Mouse (Mus musculus) heart, adult 18-20 months (tissue): ENCODE data around the gene Cdon. TPM values are rescaled to one million over a fixed set of nuclear protein-coding genes. Genes with fewer than 3 reads are reported as not detected.

ENCODE experiments used
- DNase-seq, 2 experiments: peaks; one replicate each; pipeline ENCODE4 v3.0.0; 2021 to 2022; ENCODE audit warnings: mixed read lengths in 1 of 2
- total RNA-seq, 2 experiments: library from RNA; stranded (reverse); gene quantifications; 2 replicates each; pipeline ENCODE4 v1.2.3; 2021

Gene Cdon
- total RNA-seq, 2 experiments from 2014 or later = 9.0 to 9.2 TPM

DNA sequence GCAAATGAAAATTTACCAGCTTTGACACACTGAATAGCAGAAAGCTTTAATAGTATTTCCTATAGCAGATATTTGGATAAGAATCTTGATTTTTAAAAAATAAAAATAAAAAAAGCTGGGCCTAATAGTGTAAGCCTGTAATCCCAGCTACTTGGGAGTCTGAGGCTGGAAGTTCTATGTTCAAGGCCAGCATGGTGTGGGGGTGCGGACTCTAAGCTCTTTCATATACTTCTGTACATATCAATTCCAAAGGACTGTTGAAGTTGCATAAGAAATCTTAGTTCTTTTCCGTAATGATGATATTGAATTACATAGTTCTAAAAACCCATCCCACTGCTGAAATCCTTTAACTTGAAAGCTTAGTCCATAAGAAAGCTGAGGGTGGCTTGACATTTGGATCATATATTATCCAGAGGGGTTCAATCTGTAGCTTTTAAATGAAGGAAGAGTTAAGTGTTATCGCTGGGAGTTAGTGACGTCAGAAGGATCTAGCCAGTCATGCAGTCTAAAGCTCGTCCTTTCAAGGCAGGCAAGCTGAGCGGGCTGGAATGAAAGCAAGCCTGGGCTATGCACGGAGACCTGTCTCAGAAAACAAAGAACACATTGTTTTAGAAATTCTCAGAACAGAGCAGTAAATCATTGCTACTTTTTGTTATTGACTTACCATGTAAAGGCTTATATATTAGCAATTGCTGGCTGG lies 72.3 kb downstream of the Cdon start:
- no peak for DNase-seq

DNA sequence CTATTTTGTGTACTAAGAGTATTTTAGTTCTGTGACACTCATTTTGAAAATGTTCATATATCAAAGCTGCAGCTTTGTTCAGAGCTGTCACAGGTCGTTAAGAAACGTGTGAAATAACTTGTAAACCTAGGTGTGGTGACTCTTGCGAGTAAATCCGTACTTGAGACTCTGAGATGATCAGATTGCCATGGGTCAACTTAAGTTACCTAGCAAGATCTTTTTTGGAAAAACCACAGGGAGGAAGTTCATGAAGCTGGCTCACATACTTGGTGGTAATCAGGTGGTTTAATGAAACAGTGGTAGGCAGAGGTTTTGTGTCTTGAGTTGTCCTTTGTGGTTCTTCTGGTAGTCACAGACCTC lies 72.8 kb downstream of the Cdon start:
- no peak for DNase-seq

- DNase-seq = no peak
These were observed 74.0 kb downstream of the Cdon start for GRCm38 (mm10) chr9:35494937-35495336.

GRCm38 (mm10) chr9:35495471-35495870 lies 74.5 kb downstream of the Cdon start:
- no peak for DNase-seq

GRCm38 (mm10) chr9:35499946-35500345 lies 79.0 kb downstream of the Cdon start:
- no peak for DNase-seq

GRCm38 (mm10) chr9:35502361-35503000 lies 81.6 kb downstream of the Cdon start:
- DNase-seq = no peak

- peak; percentile 83 to 89 for DNase-seq
These were observed 87.3 kb downstream of the Cdon start for GRCm38 (mm10) chr9:35508234-35508633.

GRCm38 (mm10) chr9:35513900-35514299 lies 93.0 kb downstream of the Cdon start:
- no peak for DNase-seq

- DNase-seq = no peak
These were observed 95.3 kb downstream of the Cdon start for GRCm38 (mm10) chr9:35516182-35516581.

DNA sequence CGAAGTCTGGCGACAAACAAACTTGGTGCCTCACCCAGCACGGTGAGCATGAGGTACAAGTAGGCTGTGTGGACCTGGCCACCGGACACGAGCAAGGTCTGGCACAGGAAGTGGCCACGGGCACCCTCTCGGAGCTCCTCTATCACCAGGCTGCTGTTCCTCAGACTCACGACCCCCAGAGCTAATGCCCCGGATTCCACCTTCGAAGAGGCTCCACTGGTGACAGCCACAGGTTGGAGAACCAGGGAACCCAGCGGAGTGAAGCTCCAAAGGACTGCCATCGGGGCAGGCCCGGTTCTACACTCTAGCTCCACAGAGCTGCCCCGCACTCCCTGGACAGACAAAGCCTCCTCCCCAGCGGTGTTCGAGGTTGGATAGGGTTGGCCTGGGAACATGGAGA lies 95.8 kb downstream of the Cdon start:
- DNase-seq = no peak

DNA sequence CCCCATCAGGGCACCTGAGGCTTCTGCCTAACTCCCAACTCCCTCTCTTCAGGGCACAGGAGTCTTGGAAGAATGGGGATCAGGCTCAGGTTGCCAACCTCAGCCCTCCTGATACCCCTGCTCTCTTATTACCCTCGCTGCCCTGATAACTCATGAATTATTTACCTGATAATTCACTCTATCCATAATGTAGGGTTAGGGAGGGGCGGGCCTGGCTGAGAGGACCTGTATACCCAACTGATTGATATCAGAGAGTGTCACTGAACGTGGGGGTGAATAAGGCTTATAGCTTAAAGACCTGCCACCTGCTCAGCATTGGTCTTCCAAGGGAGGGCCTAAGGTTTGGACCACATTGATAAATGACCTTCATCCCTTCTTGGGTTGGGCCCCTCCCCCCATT lies 97.2 kb downstream of the Cdon start, which contains the start of gene Gm1113:
Gene Gm1113, minus strand, starts transcription at position 101 of the 400 bp plus-strand sequence.
- DNase-seq = no peak

DNA sequence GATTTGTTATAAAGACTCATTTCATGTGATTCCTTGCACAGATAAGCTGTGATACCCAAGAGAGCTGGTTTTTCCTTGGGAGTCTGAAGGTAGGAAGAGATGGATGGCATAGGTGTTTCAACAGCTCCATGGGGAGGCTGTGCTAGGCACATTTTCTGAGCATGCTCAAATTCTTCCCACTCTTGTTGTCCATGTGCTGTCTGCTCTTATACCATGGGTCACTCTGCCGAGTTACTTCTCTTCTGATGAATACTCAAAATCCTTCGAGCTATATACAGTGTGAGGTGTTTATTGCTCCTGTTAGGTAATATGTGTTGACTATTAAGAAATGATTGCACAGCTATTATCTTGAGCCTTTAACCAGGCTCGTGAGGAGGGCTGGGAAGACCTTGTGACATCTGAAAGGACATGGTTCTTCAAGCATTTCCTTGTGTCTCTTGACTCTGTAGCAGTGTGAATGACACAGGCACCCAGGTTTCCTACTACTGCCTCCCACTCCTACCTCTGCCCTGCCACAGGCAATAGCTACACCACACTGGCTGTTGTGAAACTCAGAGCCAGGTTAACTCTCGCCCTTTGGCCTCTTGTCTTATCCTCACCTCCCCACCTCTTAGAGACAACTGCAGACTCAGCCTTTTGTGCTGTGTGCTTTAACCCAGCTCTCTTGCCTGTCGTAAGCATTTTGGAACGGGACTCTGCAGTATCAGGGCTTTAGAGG lies 99.9 kb downstream of the Cdon start:
- DNase-seq = no peak

- no peak for DNase-seq
These were observed 101.3 kb downstream of the Cdon start for GRCm38 (mm10) chr9:35522241-35522640.

GRCm38 (mm10) chr9:35522821-35523515 lies 102.0 kb downstream of the Cdon start:
- no peak for DNase-seq

DNA sequence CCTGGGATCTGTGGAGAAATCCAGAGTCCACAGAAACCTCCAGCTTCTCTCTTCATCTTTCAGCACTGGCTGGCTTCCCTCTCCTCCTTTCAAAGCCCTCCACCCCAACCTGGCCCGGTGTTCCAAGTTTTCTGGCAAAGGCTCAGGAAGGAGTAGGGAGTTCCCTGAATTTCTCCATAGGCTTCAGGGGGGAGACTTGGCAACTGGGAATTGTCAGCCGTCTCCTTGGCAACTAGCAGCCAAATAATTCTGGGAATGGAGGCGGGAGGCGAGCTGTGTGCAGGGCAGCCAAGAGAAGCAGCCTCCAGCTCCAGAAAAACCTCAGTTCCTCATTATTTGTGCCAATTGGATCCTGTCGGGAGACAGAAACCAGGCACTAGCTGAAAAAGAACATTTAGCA lies 102.6 kb downstream of the Cdon start:
- peak; percentile 73 to 85 for DNase-seq

GRCm38 (mm10) chr9:35523941-35524411 lies 103.0 kb downstream of the Cdon start:
- DNase-seq = peak; percentile 78 to 84

DNA sequence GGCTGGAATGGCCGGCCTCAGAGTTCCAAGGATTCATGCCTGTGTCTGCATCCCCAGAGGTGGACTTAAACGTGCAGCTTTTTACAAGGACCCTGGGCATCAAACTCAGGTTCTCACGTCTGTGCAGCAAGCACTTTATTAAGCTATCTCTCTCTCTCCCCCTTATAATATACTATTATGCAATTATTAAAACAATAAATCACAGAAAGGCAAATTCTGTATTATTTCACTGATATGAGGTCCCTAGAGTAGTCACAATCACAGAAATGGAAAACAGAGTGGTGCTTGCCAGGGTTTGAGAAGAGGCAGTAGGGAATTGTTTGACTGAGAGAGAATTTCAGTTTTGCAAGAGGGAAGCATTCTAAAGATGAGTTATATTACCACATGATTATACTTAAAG lies 108.2 kb downstream of the Cdon start:
- DNase-seq = no peak

DNA sequence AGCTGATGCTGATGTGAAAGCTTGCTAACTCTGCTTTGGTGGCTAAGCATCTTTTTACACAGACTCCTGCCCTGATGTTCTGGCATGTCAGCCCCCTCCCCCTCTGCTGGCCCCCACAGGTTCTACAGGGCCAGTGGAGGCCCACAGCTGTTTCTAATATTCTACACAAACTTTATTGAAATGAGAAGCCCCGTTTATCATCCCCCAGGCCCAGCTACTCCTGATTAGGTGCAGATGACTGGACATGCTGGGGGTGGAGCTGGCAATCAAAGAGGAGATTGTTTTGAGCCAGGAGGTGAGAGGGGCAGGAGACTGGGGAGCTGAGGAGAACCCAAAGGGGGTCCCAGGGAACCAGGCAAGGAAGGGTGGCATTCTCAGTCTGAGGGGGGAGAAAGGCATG lies 108.9 kb downstream of the Cdon start:
- no peak for DNase-seq

DNA sequence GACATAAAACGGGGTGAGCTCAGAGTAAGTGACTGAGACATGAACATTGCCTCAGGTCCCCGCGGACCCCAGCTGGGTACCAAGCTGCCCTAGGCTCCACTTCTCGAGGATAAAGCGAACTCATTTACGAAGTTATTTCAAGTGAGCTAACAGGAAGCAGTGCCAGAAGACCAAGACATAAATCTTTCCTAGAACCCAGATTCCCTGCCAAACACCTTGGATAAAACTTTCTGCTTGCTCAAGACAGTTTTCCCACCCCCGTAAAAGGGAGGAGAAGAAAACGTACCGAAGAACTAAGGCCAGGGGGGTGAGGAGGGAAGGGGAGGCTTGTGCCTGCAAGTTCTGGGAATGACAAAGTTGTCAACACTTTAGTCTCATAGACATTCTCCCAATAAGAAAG lies 112.3 kb downstream of the Cdon start:
- DNase-seq = peak; percentile 31 to 51

DNA sequence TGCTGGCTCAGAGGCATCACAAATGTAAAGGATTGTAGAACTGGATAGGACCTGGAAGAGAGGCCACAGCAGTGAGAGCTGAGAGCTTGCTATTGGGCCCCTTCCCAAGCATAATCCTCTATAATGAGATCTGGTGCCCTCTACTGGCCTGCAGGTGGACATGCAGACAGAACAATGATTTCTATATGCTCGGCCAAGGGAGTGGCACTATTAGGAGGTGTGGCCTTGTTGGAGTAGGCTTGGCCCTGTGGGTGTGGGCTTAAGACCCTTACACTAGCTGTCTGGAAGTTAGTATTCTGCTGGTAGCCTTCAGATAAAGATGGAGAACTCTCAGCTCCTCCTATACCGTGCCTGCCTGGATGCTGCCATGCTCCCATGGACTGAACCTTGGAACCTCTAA lies 114.2 kb downstream of the Cdon start:
- DNase-seq = peak; percentile 46 to 70

GRCm38 (mm10) chr9:35535876-35536275 lies 114.9 kb downstream of the Cdon start:
- no peak for DNase-seq

DNA sequence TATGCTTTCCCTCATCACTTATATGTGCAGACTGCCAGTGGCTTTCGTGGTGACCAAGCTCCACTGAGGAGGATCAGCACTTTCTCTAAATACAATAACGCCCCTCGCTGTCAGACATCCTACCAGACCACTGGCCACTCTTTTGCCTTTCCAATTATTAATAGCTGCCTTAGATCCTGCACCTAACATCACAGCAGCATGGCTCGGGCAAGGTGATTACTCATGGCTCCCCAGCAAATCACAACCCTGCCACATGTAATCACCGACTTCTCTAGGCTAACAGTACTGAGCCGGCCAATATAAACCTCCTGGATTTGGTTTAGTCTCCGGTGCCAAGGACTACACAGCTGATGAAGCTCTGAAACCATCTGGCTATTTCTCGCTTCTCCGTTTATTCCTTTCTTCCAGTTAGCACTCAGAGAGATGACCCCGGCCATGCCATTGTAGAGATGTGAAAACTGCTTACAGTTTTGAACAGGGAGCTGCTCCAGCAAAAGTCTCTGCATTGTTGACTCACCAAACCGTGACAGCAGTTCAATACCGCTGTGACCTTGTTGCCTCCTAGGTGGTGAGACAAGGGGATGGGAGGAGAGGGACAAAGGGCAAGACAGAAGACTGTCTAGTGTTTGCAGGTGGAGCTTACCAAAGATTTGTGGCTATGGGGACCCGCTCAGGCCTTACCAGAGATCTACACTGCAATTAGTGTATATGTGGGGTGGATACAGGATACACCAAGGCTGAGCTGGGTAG lies 118.2 kb downstream of the Cdon start:
- no peak for DNase-seq
